Mouse (Mus musculus): ENCODE data around the gene Numb. TPM values are rescaled to one million over a fixed set of nuclear protein-coding genes. Genes with fewer than 3 reads are reported as not detected.
A peak's percentile ranks its signal among the peaks of the same experiment; 100 is the strongest.
"Not testable (repeated sequence)": the region's sequence is repeated elsewhere in the genome, so short reads cannot be mapped to it uniquely, and the experiment has no call there.

The Numb gene
- total RNA-seq, 4 experiments from 2014 or later = 57.3 to 67.8 (median 60.5) TPM

GRCm38 (mm10) chr12:83922724-83923485 is 1.2 kb upstream of the Numb start:
- no peak for DNase-seq (ENCODE audit: low spot score in 2 of 2)

GRCm38 (mm10) chr12:83920721-83921441 is 853 bp downstream of the Numb start:
- no peak for DNase-seq (ENCODE audit: low spot score in 2 of 2)

GRCm38 (mm10) chr12:83916884-83917283 is 4.8 kb downstream of the Numb start:
- no peak for DNase-seq (ENCODE audit: low spot score in 2 of 2)

GRCm38 (mm10) chr12:83914797-83915196 is 6.9 kb downstream of the Numb start:
- DNase-seq (ENCODE audit: low spot score in 2 of 2) = no peak

GRCm38 (mm10) chr12:83914202-83914740 is 7.5 kb downstream of the Numb start:
- no peak for DNase-seq (ENCODE audit: low spot score in 2 of 2)

GRCm38 (mm10) chr12:83910451-83910850 is 11.3 kb downstream of the Numb start:
- no peak for DNase-seq (ENCODE audit: low spot score in 2 of 2)

GRCm38 (mm10) chr12:83892926-83893325 is 28.8 kb downstream of the Numb start:
- DNase-seq (ENCODE audit: low spot score in 2 of 2) = no peak

GRCm38 (mm10) chr12:83891278-83891677 is 30.5 kb downstream of the Numb start:
- DNase-seq (ENCODE audit: low spot score in 2 of 2) = no peak

- DNase-seq (ENCODE audit: low spot score in 2 of 2) = no peak
These were observed 32.6 kb downstream of the Numb start for GRCm38 (mm10) chr12:83889128-83889527.

GRCm38 (mm10) chr12:83885516-83886285 is 36.0 kb downstream of the Numb start:
- no peak for DNase-seq (ENCODE audit: low spot score in 2 of 2)

- DNase-seq (ENCODE audit: low spot score in 2 of 2) = not testable (repeated sequence)
These were observed 36.7 kb downstream of the Numb start for GRCm38 (mm10) chr12:83885065-83885464.

GRCm38 (mm10) chr12:83882503-83882902 is 39.2 kb downstream of the Numb start:
- no peak for DNase-seq (ENCODE audit: low spot score in 2 of 2)

GRCm38 (mm10) chr12:83882088-83882487 is 39.6 kb downstream of the Numb start:
- DNase-seq (ENCODE audit: low spot score in 2 of 2) = no peak

- DNase-seq (ENCODE audit: low spot score in 2 of 2) = no peak
These were observed 40.8 kb downstream of the Numb start for GRCm38 (mm10) chr12:83880913-83881312.

GRCm38 (mm10) chr12:83875097-83875496 is 46.6 kb downstream of the Numb start:
- DNase-seq (ENCODE audit: low spot score in 2 of 2) = no peak

- DNase-seq (ENCODE audit: low spot score in 2 of 2) = peak; percentile 54 to 90
These were observed 47.1 kb downstream of the Numb start for GRCm38 (mm10) chr12:83874597-83874996.

GRCm38 (mm10) chr12:83864501-83864900 is 57.2 kb downstream of the Numb start:
- no peak for DNase-seq (ENCODE audit: low spot score in 2 of 2)

GRCm38 (mm10) chr12:83861880-83862279 is 59.9 kb downstream of the Numb start:
- DNase-seq (ENCODE audit: low spot score in 2 of 2) = no peak

GRCm38 (mm10) chr12:83860688-83861087 is 61.0 kb downstream of the Numb start:
- DNase-seq (ENCODE audit: low spot score in 2 of 2) = no peak

- no peak for DNase-seq (ENCODE audit: low spot score in 2 of 2)
These were observed 63.7 kb downstream of the Numb start for GRCm38 (mm10) chr12:83858052-83858451.

- no peak for DNase-seq (ENCODE audit: low spot score in 2 of 2)
These were observed 66.5 kb downstream of the Numb start for GRCm38 (mm10) chr12:83855211-83855610.

- DNase-seq (ENCODE audit: low spot score in 2 of 2) = no peak
These were observed 67.5 kb downstream of the Numb start for GRCm38 (mm10) chr12:83854281-83854680.
